Mouse (Mus musculus) frontal cortex, postnatal 10 days (tissue): ENCODE measurements around the gene Glud1.
"Not testable (repeated sequence)": the region's sequence is repeated elsewhere in the genome, so short reads cannot be mapped to it uniquely, and the experiment has no call there.

ENCODE experiments used
- DNase-seq, 2 experiments: peaks; one replicate each; pipeline ENCODE4 v3.0.0; 2022; ENCODE audit warnings: low spot score in 2 of 2, mixed read lengths in 1 of 2

Gene Glud1

DNA sequence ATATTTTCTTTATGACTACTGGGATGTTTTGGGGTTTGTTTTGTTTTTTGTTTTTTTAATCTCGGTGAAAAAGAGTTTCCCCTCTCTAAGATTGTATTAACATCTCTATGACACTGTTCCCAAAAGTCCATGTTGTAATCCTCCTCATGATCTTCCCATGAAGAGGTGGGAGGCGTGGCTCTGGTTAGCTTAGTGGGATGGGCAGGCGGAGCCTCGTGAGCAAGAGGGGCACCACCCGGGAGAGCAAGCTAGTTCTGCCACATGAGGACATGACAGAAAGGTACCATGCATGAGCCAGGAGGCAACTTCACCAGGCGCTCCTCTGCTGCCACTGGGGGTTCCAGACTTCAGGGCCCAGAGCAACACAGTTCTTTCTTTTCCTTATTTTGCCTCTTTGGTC, 42.0 kb downstream of the Glud1 start:
- no peak for DNase-seq

DNA sequence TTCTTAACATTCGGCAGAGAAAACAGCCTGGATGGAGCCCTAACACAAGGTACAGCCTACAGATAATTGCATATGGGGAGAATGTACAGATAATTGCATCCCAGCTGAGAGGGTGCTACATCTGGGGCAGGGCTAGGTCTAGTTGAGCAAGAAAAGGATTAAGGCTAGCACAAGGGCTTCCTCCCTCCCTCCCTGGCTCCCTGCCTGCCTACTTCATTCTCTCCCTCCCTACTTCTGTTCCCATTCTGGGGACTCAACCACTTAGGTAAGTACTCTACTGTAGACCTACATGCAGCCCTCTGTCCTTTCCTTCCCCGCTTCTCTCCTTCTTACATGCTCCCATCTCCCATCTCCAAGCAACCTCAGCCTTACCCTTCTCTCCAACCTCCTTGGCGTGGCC, 42.8 kb downstream of the Glud1 start:
- DNase-seq: no peak

DNA sequence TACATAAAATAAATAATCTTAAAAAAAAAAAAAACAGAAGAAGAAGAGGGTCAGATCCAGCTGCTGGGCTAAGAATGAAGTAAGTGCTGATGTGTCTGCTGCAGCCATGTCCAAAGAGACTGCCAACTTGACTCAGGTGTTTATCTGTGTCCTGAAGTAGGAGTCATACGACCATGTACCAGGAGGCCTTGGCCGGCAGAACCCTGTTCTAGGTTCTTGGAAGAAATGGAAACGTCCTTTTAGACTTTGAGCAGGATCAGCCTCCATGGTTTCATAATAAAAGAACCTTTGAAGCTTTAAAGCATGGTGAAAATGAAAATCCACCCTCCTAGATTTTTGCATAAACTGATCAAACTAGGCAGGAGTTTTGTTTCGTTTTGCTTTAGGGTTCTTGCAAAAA, 43.9 kb downstream of the Glud1 start:
- DNase-seq: no peak

DNA sequence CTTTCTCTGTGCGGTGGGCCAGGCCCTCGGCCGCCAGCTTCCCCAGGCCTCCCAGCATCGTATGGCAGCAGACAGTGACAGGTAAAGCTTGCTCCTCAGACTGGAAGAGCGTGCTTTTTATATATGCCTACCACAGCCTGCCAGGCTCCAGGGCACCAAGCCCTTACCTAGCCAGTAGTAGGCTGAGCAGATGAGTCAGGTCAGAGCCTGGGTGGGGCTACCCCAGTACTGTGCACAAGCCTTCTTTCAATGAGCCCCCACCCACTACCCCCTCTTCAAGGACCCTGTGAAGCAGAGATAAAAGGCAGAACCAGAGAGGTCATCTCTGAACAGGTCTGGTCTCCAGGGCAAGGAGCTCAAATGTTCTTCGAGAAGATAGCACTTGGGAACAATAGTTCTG, 44.8 kb downstream of the Glud1 start, which contains the start of gene Fam25c:
Gene Fam25c (minus strand): TSS at position 133 of the 400 bp plus-strand sequence.
- no peak for DNase-seq

DNA sequence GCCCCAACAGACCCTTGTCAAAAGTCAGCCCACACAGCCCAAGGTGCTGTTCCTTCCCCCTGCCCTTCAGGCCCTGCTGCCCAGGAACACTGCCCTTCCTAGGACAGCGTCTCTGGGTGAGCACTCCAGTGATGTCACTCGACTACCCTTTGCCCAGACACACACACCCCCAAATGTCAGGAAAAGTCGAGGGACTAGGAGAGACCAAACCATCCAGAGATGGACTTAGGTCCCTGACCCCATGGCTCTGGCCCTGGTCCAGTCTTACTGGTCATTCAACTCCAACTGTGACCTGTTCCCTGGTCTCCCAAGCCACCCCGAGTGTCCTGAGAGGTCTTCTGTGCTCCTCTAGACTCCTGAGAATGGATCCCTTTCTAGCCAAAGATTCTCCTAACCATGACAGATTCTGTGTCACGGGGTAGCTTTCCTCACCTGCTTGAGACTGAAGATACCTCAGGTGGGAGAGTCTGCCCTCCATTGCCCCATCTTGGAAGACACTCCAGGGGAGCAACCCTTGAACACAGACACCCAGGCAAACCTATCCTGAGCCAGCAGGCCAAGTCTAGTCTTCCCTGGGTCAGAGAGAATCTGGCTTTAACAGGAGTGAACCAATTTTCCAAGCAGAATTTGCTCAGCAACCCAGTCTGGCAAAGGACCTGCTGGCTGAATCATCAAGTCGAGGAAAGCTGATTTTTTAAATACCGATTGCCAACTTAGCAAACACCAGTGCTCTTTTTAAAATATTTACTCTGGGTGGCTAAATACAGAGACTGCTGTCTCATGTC, 47.3 kb downstream of the Glud1 start:
- no peak for DNase-seq

DNA sequence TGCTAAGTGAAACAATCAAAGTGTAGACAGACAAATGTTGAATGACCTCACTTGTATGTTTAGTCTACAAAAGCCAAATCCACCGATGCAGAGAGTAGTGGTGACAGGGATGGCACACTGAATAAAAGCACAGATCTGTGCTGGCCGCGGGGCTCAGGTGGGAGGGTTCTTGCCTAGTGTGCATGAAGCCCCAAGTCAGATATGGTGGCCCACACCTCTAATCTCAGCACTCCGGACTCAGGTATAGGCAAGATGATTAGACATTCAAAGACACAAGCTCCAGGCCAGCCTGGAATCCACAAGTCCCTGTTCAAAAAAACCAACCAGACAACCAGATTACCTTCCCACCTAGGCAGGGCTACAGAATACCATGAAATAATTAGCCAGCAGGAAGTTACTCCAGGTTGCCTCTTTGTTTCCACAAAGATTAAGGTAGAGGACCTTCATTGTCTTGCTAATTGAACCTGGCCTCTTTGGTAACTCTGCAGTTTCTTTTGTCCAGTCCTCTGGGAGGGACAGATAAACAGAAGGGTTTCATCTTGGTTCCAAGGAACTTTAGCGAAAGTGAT, 49.2 kb downstream of the Glud1 start:
- DNase-seq: no peak

DNA sequence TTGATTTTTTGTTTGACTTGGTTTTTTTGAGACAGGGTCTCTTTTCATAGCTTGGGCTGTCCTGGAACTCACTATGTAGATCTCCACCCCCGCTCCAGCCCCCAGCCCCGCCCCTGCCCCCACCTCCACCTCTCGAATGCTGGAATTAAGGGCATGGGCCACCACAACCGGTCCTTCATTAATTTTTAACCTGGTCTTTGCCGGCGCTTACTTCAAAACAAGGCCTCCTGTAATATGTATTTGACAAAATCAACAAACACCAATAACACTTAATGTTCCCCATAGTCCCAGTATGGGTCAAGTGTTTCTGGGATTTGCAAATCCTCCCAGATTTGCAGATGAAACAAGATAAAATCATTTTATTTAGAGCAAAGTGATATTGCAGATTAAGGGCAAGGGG, 49.7 kb downstream of the Glud1 start:
- DNase-seq: no peak

DNA sequence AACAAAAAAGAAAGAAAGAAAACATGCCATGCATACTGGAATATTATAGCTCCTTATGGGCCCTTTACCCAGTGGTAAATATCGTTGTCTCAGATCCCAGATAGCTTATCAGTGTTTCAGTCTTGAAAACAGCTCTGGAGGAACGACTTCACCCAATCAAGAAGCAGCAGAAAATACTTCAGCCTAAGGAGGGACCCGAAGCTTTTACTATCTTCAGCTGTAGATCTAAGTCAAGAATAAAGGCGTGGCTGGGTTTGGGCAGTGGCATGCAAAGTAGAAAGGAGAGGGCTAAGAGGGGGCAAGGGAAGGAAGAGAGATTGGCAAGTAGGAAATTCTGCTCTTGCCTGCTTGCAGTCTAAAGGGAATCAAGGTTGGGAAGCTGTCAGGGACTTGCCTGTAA, 51.6 kb downstream of the Glud1 start:
- no peak for DNase-seq

DNA sequence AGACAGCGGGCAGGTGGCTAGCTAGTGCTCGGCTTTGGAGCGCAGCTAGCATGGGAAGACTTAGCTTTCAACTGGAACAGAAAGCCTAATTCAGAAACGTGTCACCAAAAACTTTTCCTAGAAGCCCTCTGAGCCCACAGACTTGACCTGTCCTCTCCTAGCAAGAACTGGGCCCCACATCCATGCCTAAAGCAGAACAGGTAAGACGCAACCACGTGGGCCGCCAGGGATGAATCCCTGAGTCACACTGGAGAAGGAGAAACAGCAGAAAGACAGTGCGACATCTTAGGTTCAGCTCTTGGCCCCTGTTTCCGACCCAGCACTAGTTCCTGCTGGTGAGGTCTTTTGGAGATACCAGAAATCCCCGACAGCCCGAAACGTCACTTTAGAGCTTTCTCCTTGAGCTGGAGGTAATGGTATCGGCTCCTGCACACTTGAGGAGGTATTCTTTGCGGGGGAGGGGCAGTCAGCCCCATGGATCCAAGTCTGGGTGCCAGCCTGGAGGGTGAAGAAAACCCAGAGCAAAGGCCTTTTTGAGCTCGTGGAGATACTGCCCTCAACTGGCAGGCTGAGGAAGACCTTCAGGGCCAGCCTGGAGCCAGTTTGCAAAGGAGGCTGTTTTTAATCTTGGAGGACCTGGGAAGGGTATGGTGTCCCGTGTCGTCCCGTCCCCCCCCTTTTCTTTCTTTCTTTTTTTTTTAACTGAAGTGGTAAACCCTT, 52.4 kb downstream of the Glud1 start:
- DNase-seq: peak; percentile 58 to 65

DNA sequence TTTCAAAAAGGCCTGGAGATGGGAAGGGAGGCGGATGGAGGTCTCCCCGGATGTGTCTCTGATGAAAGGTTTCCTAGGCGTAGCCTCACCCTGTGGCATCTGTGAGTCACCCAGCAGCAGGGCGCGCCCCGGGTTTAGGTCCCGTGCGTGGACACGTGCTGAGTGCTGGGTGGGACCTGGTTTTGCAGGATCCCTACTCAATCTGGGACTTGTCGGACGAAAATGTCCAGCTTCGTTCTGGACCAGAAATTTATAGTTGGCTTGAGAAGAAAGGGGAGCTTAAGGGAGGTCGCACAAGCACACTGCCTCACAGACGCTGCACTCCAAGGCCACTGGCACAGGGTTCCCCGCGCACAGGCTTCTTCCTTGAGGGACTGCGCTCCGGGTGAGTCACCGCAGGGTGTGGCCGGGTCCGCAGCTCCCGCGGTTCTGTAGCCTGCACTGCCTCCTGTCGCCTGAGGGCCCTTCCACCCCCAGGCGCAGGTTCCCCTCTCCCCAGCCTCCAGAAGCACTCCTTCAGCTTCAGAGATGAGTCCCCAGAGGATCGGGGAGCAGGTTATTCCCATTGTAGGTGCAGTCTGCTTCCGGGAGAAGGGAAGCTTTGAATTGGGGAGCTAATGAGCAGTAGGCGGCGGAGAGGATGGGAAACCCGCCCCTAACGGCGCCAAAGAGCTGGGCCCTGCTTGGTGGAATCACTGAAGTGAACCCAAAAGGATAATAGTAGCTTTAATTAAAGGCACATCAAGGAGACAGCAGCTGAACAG, 53.1 kb downstream of the Glud1 start:
- peak; percentile 34 to 48 for DNase-seq

DNA sequence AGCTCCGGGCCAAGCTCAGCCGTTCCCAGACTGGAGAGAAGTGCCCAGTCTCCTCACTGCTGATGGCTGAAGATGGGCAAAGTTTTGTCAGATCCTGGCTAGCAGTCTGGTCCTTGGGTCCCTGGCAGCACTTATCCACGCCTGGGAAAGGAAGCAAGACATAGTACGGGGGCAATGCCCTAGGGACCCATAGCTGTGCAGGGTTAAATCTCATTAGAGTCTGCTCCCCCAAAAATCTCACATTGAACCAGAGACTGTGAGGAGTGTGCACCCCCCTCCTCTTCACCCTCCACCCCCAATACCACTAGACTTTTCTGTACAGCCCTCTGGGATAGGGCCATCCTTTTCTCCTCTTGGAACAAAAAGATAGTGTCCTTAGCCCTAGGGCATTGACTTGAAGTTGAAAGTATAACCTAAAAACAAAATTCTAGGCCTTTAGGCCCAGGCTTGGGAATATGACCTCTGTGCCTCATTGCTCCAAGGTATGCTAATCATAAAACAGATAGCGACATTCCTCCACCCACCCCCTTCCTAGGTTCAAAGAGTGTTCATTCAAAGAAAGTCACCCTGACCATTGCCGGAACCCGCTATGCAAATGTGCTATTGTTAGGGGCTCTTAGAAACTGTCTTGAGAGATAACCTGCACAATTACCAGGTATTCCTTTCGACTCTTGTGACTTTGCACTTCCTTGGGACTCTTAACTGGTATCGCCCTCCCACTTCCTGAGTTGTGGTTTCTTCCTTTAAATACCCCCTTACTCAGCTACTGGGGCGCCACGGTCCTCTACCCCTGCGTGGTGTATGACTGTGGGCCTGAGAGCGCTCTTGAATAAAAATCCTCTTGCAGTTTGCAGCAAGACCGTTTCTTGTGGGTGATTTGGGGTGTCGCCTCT, 54.0 kb downstream of the Glud1 start:
- DNase-seq: not testable (repeated sequence)

DNA sequence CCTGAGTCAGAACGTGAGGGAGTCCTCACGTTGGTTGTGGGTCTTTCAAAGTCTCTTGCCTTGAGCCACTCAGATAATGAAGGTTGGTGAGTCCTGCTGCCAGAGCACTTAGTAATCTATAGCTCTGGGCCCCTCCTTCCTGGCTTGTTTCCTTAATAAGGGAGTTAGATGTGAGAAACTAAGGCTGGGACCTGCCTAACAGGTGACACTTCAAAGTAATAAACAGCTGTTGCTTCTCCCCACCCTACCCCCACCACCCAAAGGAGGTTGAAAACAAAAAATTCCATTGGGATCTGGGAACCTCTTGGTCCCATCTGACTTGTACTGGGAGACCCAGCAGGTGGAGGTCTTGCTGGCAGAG, 54.6 kb downstream of the Glud1 start:
- DNase-seq: no peak

DNA sequence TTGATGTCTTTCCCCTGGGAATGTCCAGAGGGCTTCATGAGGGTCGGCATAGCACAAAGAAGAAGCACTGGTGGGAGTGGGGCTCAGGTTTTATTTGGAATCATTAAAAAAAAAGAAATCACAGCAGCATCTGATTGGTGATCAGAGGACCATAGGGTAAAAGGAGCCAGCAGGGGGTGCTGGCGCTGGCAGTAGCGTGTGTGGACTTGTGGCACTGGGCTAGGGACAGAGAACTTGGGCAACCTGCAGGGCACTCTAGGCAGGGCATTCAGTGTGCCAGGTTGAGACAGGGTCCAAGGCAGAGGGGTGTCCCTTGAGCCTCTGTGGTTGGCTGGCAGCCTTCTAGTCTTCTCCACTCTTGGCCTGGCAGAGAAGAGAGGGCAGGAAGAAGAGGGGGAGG, 59.7 kb downstream of the Glud1 start:
- DNase-seq: no peak

DNA sequence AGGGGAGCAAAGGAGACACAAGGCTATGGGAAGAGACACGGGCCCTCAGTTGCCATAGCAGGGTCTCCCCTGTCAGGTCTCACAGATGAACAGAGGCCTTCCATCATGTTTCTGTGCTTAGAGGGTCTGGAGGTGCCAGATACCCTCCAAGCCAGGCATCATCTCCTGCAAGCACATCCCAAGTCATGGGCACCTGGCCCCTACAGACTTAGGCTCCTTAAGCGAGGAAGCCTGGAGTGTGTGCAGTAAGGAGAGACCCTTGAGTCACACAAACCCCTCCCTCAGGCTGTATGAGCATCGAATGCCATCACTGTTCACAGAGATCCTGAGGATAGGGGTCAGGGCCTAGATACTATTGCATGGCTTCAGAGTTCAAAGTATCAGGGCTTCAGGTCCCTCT, 60.4 kb downstream of the Glud1 start:
- DNase-seq: no peak

DNA sequence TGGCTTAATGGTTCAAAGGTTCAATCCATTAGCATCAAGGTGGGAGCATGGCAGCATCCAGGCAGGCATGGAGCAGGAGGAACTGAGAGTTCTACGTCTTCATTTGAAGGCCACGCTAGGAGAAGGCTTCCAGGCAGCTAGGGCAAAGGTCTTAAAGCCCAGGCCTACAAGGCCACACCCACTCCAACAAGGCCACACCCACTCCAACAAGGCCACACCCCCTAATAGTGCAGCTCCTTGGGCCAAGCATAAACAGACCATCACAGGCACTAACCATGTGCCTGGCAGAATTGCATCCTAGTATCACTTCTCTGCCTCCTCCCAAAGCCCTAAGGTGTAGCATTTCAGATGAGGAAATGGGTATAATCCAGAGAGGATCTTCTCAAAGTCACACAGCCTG, 61.2 kb downstream of the Glud1 start:
- DNase-seq: no peak

DNA sequence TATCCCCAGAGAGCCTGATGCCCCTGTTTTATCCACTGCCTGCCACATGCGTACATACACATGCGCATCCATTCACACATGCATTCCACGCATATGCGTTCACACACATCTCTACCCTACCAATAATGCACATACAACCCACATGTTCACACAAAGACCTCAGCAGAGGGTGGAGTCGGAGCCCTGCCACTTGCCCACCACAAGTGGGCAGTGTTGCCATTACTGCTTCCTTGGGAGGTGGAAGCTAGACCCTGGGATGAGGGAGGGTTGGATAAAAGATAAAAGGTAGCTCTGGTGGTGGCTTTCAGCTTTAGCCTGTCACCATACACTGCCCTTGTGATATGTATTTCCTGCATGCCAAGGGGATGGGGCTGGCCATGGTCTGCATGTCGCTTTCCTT, 62.1 kb downstream of the Glud1 start:
- DNase-seq: peak in 1 of 2 experiments; percentile 54

DNA sequence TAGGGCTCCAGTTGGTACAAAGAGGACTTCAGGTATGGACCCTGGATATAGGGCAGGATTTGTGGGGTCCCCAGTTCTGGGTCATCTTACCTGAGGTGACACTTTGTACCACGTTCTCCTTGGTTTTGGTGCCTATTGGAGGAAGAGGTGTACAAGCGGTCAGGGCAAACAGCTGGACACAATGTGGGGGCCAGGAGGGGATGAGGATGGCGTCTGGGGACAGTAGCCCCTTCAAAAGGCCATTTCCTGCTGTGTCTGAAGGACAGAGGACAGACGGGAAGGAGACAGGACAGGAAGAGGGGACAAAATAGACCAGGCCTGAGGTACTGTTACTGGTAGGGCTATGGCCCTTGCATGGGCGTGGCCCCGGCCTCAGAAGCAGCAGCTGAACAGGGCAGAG, 63.1 kb downstream of the Glud1 start:
- DNase-seq: no peak

DNA sequence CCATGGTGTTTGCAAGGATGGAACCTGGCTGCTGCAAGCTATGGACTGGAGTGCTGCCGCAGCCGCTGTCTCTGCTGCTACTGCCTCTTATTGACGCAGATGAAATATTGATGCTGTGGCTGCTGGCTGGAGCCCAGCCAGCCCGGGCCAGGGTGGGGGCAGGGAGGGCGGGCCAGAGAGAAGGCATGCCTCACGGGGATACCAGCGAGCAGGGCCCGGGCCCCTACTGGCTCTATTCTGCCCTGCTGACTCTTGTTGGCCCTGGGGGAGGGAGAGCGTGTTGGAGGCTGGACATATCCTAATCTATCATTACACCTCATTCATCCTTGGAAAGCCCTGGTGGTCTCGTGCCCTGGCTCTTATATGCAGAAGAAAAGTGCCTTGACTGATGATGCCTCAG, 64.0 kb downstream of the Glud1 start, which contains the start of gene Sncg:
Gene Sncg (minus strand): TSS at position 213 of the 400 bp plus-strand sequence.
- no peak for DNase-seq

DNA sequence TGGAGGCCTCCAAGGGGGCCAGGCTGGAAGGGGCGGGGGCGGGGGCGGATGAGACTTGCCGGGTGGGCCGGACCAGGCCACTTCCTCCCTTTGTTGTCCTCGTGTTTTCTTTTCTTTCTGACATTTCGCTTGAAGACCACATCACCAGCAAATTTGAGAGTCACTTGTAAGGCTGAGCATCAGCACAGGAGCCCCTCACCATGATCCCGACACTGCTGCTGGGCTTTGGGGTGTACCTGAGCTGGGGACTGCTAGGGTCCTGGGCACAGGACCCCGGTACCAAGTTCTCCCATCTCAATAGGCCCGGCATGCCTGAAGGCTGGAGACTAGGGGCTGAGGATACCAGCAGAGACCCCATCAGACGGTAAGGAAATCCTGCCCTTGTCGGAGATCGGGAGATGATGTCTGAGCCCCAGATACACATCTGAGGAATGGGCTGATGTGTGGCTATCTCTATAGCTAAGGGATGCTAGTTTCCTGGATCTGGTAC, 64.9 kb downstream of the Glud1 start, which contains the start of gene Mmrn2:
Gene Mmrn2 (plus strand): TSS at position 51 of the 490 bp plus-strand sequence.
- no peak for DNase-seq

DNA sequence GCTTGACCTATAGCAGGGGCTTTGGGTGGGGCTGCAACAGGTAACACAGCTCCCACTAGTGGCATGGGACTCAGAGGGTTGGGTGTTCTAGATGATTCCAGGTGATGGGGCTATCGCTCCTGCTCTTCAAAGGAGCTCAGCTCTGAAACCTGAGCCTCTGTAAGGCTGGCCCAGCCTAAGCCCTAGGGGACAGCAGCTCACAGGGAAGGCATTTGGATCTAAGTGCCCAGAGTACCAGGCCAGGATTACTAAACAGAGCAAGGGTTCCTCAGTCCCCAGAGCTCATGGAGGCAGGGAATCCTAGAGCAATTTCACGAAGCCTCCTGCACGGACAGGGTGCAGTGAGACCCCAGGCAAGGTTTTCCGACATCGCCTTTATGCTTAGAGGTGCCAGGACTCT, 65.4 kb downstream of the Glud1 start:
- no peak for DNase-seq

DNA sequence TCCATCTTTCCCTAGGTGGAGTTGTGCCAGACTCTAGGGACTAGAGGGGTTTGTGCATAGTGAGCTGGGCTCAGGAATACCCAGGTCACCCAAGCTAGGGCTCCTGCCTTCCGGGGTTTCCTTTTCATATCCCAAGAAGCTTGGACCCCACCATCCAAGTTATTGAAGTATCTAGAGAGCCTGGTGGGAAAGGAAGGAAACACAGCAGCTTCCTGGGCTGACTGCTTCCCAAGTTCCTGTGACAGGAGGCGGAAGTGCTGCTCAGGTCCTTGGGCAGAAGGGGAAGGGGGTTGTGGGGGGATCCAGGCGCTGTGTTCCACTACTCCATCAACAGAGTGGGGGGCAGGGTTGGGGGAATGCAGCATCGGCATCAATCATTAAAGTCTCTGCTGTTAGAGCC, 66.6 kb downstream of the Glud1 start:
- no peak for DNase-seq
